Mouse (Mus musculus) embryo, embryonic 11 days (tissue): ENCODE measurements at regions not wholly inside any gene's neighbourhood (a gene's known extent, or its start where the extent isn't known, plus 50 kb on each side); places are given as distances from the start of the nearest gene placed in this dataset.
A peak's percentile ranks its signal among the peaks of the same experiment; 100 is the strongest.
"Not testable (repeated sequence)": the region's sequence is repeated elsewhere in the genome, so short reads cannot be mapped to it uniquely, and the experiment has no call there.

Experiments
- DNase-seq: peaks from one replicate; pipeline ENCODE4 v3.0.0-alpha.2; 2015

DNA sequence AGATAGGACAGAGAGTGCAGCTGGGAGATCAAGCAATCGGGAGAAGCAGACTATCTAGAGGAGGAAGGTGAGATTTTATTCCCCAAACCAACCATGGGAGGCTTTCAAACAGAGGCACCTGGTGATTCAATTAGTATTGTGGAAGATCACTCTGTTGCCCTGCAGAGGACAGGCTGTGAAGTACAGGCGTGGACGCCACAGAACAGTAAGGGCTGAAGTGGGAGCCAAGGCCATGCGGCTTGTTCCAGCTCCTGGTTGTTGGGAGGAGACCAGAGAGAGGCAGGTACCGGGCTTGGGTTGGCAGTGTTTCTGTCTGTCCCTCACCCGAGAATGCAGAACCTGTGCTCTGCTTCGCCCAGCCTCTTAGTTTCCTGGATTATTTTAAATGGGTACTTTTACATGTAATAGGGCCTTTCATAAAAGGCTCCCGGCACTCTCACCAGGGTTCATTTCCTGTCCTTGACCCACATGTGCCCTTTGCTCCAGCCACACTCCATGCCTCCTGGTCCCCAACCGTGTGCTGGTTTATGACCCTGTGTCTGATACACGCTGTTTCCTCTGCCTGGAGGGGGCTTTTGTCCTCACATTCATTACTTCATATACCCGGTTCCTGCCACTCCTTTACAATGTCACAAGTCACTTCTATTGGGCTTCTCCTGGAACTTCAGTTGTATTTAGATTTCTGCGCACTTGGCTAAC, 58.3 kb downstream of the Vcpkmt start:
- peak; percentile 30 for DNase-seq

DNA sequence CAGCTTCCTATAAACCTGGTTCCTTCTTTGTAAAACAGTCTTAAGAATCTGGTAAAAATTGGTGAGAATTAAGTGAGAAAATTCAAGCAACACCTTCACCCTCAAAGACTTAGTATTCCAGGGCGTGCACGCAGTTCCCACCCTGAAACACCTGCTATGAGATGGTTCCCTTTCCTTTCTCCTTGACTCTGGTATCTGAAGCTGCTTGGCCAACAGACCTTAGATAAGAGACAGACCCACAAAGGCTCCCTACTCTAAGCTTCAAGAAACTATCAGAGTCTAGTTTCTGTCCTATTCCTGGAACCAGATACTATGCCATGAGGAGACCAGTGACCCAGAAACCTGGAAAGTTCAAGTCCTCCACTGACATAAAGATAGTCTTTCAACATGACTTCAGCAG, 63.0 kb downstream of the Vcpkmt start:
- no peak for DNase-seq

DNA sequence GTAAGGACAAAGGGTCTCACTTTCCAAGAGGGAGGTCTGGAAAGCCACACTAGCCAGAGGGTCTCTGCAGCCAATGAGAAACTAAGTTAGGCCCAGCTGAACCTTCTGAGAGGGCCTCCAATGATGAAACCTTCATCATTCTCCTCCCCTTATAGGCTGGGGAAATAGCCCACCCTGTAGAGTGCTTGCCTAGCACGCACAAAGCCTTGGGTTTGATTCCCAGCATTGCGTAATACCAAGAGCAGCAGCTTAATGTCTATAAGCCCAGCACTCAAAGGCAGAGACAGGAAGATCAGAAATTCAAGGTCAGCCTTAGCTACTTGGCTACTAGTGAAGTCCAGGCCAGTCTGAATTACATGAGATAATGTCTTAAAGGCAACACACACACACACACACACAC, 63.8 kb downstream of the Vcpkmt start:
- no peak for DNase-seq

DNA sequence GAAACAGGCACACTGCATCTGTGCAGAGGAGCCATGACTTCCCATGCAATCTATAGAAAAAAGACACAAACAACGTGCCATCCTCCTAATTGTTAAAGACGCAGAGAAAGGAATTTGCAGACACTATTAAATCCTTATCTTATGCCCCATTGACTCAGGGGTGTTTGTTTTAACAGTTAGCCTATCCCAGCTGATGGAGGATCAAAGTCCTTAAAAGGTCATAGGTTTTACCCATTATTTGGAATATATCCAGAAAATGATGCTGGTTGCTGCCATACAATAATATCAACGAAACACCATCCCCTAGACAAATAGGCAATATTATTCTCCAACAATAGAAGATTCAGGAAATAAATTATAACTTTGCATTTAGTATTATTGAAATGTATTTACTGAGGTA, 65.2 kb downstream of the Vcpkmt start:
- DNase-seq: no peak

DNA sequence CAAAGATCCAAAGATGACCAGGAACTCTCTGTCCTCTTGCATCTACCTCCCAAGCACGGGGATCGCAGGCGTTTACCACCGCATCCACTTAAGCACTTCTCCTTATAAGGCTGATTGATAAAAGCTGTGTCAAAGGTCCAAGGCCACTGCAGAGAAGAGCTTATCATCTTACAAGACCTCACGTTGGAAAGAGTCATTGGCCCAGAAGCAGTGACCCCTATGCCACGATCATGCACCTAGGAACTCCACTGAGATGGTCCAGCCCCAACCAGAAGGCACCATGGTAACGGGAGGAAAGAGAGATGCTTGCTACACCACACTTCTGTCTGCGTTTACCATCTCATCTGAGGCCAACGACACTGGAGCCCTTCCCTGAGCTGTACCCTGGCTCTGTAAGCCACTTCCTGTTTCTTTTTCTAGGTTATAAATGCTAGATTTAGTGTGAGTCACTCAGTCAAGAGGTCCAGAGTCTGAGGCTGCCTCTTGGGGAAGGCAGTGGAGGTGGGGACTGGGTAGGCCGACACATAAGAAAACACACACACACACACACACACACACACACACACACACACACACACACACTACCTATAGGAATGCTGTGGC, 66.4 kb downstream of the Vcpkmt start:
- no peak for DNase-seq

DNA sequence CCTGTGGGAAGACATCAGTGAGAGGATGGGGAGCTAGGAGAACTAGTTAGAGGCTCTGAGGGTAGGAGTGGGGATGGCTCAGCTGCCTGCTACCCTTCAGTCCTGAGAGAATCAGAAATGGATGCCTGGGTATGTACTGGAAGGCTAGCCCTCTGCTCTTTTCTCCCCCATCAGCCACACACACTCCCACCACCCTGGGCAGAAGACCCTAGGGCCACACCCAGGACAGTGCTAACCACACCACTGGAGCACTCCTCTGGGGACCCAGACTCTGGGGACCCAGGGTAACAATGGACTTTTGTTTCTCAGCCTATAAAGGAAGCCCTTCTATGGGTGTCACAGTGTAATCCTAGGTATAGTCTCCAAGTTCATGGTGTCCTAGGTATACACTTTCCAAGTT, 67.0 kb downstream of the Vcpkmt start:
- no peak for DNase-seq

DNA sequence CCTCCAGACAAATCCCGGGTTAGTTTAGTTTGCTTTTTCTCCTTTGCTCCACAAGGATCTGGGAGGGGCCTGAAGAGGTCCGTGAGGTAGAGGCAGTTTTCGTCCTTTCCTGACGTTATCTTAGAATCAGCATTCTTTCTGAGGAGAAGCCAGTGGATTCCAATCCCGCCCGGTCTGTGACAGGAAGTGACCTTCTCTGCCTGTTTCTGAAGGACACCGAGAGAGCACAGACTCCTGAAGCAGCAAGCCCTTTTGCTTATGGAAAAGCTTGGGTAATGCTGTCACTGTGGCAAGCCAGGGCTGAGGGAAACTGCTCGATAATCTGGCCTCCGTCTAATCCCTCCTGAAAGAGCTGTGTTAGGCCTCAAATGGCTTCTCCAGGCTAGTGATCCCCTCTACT, 67.7 kb downstream of the Vcpkmt start:
- no peak for DNase-seq

DNA sequence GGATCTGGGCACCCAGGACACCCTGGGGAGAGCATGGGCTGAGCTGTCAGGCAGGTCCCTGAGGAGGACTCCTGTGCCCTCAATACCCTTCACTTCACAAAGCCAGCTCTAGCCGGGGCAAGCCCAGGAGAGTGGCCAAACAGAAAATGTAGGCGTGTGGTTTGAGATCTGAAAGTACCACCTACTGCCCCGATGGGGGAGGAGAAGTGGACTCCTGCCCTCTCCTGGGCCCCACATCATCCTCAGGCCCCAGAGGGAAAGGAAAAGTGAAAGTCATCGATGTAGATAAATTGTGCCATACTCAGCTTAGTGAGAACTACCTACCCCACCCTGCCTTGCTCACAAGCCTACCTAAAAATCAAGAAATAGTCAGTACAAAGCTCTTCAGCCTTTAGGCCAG, 69.7 kb downstream of the Vcpkmt start:
- no peak for DNase-seq

DNA sequence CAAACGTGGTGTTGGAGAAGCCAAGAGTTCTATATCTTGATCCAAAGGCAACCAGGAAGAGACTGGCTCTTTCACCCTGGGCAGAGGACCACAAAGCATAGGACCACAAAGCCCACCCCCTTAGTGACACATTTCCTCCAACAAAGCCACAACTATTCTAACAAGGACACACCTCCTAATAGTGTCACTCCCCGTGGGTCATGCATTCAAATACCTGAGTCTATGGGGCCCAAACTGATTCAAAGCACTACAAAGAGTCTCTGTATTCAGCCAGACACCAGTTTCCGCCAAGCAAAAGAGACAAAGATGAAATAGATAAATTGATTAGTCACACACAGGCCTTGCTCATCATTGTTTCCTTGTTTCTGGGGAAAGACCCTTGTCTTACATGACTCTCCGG, 72.1 kb downstream of the Vcpkmt start:
- DNase-seq: no peak

DNA sequence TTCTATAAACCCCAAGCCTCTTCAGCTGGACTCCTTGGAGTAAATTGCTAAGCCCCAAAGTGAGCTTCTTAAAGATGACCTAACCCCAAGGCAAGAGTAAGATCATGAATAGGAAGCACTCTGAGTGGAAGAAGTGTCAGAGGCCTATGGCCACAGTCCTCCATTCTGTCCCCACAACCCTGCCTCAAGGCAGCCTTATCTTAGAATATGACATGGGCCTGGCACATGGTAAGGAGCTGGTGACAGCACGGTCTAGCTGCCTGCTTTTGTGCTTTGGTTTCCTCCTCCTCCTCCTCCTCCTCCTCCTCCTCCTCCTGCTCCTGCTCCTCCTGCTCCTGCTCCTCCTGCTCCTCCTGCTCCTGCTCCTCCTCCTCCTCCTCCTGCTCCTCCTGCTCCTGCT, 73.6 kb downstream of the Vcpkmt start:
- not testable (repeated sequence) for DNase-seq

DNA sequence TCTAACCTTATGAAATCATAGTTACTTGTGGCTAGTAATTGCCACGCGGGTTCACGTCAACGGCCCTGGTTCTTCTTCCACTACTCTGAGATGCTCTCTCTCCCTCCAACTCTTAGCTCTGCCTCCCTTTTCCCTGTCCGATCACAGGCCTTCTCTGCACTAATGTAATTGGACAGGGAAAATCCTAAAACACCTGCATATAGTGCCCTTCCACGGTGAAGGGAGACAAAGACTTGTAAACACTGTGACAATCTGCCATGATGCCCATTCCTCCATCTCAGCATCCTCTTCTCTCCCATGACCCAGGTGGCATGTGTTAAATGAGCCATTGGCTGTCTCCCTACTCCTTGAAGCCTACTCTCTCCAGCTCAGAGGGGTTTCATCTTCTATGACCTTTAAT, 74.9 kb downstream of the Vcpkmt start:
- no peak for DNase-seq

DNA sequence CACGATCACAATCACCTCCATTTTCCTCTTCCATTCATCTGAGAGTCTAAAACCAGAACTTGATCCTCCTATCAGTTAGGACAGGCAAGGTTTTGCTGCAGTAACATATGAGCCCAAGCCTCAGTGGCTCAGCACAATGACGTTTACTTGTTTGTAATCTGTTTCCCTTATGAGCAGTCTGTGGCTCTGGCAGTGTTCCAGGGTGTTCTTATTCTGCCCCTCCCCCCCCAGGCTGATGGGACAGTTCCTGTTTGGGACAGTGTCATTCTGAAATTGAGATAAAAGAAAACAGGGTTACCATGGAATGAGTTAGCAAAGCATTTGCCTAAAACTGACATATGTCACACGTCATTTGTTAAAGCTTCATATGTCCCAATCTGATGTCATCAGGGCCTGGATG, 75.5 kb downstream of the Vcpkmt start:
- DNase-seq: no peak

DNA sequence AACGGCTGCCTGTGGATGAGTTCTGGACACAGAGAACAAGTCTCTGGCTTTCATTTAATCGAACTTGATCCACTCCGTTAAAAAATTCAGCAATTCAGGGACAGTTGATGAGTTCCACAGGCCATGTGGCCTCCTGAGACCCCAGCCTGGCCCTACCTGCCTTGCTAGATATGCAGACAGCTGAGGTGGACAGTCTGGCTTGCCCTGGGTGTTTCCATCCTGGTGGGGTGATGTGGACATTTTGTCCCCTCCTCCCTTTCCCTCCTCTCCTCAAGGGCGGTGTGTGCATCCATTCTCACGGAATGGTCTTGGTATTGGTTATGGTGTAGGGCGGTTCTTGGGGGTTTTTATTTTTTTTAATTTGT, 80.1 kb downstream of the Vcpkmt start:
- DNase-seq: no peak

DNA sequence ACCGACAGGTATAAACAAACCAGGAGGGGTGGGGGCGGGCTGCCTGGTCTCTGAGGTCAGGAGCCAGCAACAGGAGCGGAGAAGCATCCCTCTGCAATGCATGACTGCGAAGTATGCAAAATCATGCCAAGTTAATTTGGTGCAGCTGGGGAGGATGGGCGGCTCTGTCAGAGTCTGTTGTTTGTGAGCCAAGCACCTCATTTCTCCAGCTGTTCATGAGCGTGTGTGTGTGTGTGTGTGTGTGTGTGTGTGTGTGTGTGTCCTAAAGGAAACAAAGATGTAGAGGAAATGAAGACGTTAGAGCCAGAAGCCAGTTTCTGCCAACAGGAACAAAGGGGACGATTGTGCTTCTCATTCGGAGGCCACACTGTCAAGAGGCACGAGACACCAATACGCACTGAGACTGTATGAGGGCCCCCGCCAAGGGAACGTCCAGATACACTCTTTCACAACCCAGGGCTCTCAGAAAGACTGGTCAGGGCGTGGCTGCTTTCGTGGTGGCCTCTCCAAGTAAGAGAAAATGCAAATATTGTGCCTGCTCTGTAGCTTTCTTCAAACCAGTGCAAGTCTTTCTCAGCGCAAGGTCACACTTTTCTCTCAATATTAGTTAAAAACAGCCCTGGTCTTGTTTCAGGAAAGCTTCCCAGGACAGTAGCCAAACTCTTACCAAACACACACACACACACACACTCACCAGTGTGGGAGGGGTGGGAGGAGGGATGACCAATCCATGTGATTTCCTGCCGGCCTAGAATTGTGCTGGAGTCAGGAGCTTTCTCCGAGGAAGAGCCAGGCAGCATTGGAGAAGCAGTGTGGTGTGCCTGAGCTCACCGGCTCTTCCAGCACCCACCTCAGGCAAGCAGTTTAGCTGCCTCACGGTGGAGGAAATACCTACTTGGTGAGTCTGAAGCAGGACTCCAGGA, 80.8 kb downstream of the Vcpkmt start:
- DNase-seq: peak; percentile 76

DNA sequence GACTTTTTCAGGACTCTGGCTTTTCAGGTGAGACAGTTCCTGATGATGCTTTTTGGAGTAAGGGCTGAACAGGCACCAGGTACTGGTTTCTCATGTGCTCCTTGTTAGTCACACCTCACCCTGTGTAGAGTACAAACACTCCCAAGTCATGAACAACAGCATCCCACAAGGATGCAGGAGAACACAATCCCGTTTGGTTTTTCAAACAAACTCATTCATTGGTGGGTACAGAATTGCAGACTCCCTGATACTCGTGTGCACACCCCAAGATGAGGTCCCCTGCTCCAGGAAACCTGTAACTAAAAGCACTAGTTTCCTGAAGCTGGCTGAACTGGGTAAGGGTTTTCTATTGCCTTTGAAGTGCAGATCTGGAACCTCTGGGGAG, 81.5 kb downstream of the Vcpkmt start:
- no peak for DNase-seq

DNA sequence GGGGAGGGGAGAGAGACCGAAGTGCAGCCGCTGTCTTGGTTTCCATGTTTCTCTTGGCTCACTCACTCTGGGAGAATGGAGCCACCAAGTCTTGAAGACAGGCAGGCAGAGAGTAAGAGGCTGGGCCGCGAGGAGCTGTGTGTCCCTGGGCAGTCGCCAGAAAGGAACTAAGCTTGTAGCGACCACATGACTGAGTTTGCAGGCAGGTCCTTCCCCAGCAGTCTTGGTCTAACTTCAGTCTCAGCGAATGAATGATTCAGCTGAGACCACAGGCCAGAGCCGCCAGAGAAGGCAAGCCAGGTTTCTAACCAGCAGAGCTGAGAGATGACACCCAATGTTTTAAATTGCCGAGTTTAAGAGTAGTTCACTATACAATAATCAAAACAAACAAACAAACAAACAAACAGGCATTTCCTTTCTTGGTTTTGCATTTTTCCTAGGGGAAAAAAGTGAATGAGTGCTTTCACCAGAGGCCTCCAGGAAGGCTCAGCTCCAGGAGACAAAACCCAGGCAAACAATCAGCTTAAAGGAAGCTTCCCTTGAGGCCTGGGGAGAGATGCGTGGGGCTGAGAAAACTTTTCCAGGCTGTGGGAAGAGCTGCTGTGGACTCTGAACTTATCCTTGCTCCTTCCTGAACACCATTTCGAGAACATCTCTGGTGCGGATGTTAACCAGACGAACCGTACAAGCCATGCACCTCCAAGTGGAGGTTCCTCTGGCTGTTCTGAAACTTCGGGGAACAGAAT, 82.1 kb downstream of the Vcpkmt start:
- no peak for DNase-seq

DNA sequence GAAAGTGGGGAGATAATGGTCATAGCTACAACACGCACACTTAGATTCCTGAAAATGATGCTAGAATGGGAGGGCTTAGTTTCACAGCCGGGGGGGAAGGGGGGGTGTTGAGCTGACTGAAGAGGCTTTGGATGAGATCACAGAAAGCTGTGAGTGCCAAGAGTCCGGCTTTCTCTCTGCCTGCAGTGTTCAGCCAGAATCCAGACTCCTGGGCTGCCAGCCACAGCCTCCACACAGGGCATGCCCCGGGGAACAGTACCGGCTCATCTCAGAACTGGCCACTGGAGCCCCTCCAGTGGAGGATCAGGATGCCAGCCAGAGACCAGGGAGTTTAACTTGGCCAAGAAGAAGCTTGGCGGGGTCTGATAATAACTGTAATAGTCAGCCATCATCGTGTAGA, 85.7 kb downstream of the Vcpkmt start:
- no peak for DNase-seq

DNA sequence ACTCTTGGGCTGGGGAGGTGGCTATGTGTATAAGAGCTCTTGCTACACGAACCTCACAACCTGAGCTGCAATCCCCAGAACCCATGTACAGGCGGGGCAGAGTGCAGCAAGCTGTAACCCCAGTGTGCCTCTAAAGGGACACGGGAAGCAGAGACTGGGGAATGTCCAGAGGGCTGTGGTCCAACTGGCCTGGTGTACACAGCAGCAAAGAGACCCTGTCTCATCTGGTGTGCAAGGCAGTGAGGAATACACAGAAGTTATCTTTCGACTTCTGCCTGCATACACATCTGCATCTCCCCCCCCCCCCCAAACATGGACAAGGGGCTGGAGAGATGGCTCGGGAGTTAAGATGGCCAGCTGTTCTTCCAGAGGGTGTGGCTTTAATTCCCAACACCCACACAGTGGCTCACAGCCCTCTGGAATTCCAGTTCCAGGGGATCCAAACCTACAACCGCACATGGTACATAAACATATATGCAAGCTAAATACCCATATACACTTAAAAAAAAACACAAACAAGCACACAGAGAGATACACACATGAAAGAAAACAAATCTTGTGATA, 86.4 kb downstream of the Vcpkmt start:
- DNase-seq: no peak

DNA sequence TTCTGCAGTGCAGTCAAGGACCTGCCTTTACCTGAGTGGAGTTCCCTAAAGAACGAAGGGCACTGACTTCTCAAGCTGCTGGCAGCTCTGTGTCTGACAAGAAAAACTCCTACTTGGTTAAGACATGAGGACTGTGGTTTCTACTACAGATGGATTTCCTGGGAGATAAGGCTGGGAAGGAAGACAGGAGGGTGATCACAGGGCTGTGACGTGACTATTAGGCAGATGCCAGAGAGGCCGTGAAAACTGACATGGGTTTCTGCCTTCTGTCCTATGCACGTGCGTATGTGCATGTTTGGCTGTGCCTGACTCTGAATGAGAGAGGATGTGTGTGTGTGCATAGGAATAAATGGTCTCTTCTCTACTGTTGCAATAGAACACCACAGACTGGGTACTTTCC, 87.1 kb downstream of the Vcpkmt start:
- no peak for DNase-seq

DNA sequence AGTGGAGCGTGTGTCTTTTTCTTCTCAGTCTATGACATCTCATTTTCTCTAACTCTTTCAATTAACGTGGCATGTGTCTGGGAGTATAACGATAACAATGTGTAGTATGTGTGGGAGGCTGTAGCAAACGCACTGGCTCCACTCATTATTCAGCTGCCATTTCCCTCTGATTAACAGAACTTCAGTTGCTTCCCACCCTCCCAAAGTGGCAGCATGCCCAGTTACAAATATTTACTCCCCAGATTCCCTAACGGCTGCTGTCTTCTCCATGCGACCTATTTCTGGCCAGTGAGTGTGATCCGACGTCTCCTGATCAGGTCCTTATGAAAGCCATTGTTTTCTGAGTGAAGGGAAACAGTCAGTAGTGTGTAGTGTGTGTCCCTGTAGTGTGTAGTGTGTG, 88.2 kb downstream of the Vcpkmt start:
- DNase-seq: no peak

DNA sequence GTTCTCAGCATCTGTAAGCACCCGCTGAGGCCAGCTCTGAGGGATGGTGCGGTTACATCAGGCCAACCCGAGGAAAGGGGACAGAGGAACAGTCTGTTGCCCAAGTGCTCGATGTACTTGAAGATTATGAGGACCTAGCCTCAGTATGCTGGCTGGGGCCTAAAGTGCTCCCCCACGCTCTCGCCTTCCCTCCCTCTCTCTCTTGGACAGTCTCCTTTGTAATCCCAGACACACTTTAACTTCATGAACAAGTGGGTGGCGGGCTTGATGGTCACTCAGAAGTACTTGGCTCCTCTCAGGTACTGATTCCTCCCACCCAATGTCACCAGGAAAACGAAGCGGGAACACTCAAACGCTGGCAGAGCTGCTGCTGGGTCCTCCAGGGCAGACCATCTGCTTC, 93.1 kb downstream of the Vcpkmt start:
- DNase-seq: no peak

DNA sequence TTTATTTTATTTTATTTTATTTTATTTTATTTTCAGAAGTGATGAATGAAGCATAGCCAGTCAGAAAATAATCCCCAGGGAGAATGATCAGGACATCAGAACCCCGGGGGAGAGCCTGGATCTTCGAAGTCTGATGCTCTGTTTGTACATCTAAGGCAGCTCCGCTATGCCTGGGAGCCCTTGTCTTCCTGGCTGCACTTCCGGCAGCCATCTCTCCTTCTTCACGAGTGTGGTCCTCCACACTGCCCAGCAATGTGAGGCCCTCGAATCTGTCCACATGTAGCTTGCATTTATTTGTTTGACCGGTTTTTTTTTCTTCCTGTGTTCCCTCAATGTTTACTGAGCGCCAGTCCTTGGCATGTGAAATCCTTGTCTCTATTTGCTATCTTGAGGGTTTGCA, 95.9 kb downstream of the Vcpkmt start:
- DNase-seq: no peak
